Mouse (Mus musculus): ENCODE results near the gene Fkbp14. TPM values are rescaled to one million over a fixed set of nuclear protein-coding genes. Genes with fewer than 3 reads are reported as not detected.
A peak's percentile ranks its signal among the peaks of the same experiment; 100 is the strongest.

Fkbp14 gene
- polyA plus RNA-seq, 1 experiment from 2014 or later, result 34.2 TPM

DNA sequence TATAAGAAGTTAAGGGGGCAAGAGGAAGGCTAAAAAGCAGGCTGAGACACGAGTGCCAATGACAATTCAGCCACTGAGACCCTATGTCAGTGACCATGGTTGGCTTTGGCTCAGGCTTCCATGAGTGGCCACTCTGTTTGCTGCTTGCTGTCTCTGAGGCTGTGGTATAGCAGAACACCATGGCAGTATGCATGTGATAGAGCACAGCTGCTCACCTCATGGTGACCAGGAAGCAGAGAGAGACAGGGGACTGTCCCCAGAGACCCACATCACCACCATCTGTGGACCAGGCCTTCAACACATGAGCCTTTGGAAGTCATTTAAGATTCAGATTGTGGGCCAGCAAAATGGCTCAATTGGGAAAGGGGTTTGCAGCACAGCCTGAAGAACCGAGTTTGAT lies 53.5 kb downstream of the Fkbp14 start:
- Histone ChIP-seq H3K4me1 (ENCODE audit: control insufficient read depth, insufficient read depth, low read length) (peaks cover 3% of the 10 kb centered on the region; the same call in 1 of the 2 replicates), H3K4me3 (replicated peaks; ENCODE audit: low read length) (no peak overlapping the region), H3K36me3 (ENCODE audit: control insufficient read depth, insufficient read depth, low read length) (no peaks in the 10 kb centered on the region), H3K4me2 (ENCODE audit: low read depth, low read length) (no peak overlapping the region), H3K27ac (ENCODE audit: low read length) (no peak overlapping the region), H3K9ac (ENCODE audit: low read length) (no peak overlapping the region), H3K27me3 (ENCODE audit: control insufficient read depth, insufficient read depth, low read length) (no peaks in the 10 kb centered on the region), H3K9me3 (replicated peaks; ENCODE audit: control insufficient read depth, low read length) (no peaks in the 10 kb centered on the region; the same call in 1 of the 2 replicates)
- ATAC-seq (ENCODE audit: insufficient read depth, low FRiP score), result no peak
- WGBS, result 84% methylated on average over 2 of the region's 2 CpGs

DNA sequence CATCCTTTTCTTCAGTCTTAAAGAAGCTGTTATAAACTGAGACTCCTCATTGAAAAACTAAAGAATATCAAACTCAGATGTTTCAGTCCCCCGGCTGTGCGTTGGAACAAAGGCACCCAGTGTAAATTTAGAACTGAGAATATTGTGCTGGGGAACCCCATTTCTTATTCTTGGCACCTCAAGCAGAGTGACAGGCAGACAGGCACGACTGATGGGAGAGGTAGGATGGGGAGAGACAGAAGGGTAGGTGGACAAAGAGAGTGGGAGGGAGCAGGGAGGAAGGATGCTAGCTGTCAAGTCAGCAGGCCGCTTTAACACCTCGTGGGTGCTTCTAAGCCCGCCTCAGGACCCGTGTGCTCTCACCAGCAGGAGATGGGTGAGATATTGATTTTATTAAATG lies 54.3 kb downstream of the Fkbp14 start:
- Histone ChIP-seq H3K9me3 (replicated peaks; ENCODE audit: control insufficient read depth, low read length) (no peaks in the 10 kb centered on the region; the same call in 1 of the 2 replicates), H3K36me3 (ENCODE audit: control insufficient read depth, insufficient read depth, low read length) (no peaks in the 10 kb centered on the region), H3K27ac (ENCODE audit: low read length) (no peak overlapping the region), H3K4me2 (ENCODE audit: low read depth, low read length) (no peak overlapping the region), H3K9ac (ENCODE audit: low read length) (no peak overlapping the region), H3K4me1 (ENCODE audit: control insufficient read depth, insufficient read depth, low read length) (no peaks in the 10 kb centered on the region; the same call in 1 of the 2 replicates), H3K27me3 (ENCODE audit: control insufficient read depth, insufficient read depth, low read length) (no peaks in the 10 kb centered on the region), H3K4me3 (replicated peaks; ENCODE audit: low read length) (no peak overlapping the region)
- ATAC-seq (ENCODE audit: insufficient read depth, low FRiP score), result no peak
- WGBS, result 82% methylated on average over 7 of the region's 7 CpGs

DNA sequence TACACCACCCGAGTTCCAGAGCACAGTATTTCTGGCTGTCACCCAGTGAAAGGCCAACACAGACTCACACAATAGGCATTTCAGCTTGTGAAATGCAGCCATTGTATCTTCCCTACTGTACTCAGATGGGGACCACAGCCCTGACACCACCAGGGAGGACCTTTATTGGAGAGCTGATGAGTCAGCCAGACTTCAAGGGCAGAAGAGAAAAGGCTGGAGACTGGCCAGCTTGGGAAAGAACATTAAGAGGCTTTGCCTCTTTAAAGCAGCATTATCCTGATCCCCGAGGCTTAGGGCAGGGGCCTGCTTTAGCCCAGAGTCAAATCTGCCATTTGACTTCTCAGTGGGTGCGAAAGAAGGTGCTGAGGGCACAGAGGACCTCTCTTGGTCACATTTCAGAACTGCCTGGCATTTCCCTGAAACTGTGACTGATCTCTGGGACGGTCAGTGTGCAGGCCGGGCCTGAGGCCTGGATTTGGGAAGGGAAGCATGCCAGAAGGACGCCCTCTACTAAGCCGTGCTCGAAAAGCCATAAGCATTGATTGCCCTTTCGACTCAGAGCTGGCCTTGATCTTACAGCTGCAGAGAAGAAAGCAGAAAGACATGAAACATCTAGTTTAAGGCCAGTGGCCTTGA lies 56.7 kb downstream of the Fkbp14 start:
- no peaks in the 10 kb centered on the region for H3K27me3 ChIP-seq (ENCODE audit: control insufficient read depth, insufficient read depth, low read length)
- H3K36me3 ChIP-seq (ENCODE audit: control insufficient read depth, insufficient read depth, low read length), result no peaks in the 10 kb centered on the region
- H3K27ac ChIP-seq (ENCODE audit: low read length), result no peak overlapping the region
- no peaks in the 10 kb centered on the region; the same call in 1 of the 2 replicates for H3K4me1 ChIP-seq (ENCODE audit: control insufficient read depth, insufficient read depth, low read length)
- peak; percentile 60; the same call in 1 of the 2 replicates for ATAC-seq (ENCODE audit: insufficient read depth, low FRiP score)
- H3K4me2 ChIP-seq (ENCODE audit: low read depth, low read length), result no peak overlapping the region
- H3K9me3 ChIP-seq (replicated peaks; ENCODE audit: control insufficient read depth, low read length), result no peaks in the 10 kb centered on the region; the same call in 1 of the 2 replicates
- no peak overlapping the region for H3K9ac ChIP-seq (ENCODE audit: low read length)
- H3K4me3 ChIP-seq (replicated peaks; ENCODE audit: low read length), result no peak overlapping the region
- WGBS, result 61% methylated on average over 9 of the region's 9 CpGs

DNA sequence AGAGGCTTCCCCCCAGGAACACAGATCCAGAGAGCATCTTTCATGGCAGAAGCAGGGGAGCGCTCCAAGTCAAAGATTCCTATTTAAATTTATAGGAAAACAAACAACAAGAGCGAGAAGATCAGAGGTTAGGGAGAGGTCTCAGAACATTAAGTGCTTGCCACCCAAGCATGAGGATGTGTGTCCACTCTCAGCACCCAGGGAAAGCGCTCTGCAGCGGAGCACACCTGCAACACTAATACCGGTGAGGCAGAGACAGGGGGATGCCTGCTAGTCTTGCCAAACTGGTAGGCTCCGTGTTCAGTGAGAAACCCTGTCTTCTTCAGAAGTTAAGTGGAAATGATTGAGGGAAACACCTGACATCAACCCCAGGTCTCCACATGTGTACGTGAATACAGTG lies 57.7 kb downstream of the Fkbp14 start:
- H3K36me3 ChIP-seq (ENCODE audit: control insufficient read depth, insufficient read depth, low read length), result no peaks in the 10 kb centered on the region
- WGBS, result 85% methylated on average over 7 of the region's 7 CpGs
- H3K27me3 ChIP-seq (ENCODE audit: control insufficient read depth, insufficient read depth, low read length), result no peaks in the 10 kb centered on the region
- no peak overlapping the region for H3K27ac ChIP-seq (ENCODE audit: low read length)
- H3K9ac ChIP-seq (ENCODE audit: low read length), result no peak overlapping the region
- ATAC-seq (ENCODE audit: insufficient read depth, low FRiP score), result no peak
- H3K9me3 ChIP-seq (replicated peaks; ENCODE audit: control insufficient read depth, low read length), result no peaks in the 10 kb centered on the region; the same call in 1 of the 2 replicates
- no peaks in the 10 kb centered on the region; the same call in 1 of the 2 replicates for H3K4me1 ChIP-seq (ENCODE audit: control insufficient read depth, insufficient read depth, low read length)
- no peak overlapping the region for H3K4me3 ChIP-seq (replicated peaks; ENCODE audit: low read length)
- H3K4me2 ChIP-seq (ENCODE audit: low read depth, low read length), result no peak overlapping the region

DNA sequence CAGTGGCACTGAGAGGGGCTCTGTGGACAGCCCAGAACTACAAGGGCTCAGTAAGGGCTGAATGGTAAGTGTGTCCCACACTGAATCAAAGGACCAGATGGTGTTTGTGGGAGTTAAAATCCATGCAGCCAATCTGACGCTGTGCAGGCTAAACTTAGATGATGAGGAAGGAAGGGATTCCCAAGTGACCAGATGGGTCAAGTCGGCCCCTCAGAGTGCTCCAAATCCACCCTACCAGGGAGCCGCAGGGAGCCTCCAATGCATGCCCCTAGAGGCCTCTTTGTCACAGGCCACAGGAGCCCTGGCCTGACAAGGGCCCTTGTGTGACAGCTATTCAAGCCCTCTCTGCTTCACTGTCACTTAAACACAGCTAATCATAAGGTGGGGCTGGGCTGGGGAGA lies 58.3 kb downstream of the Fkbp14 start:
- no peak for ATAC-seq (ENCODE audit: insufficient read depth, low FRiP score)
- 54% methylated on average over 3 of the region's 3 CpGs for WGBS

DNA sequence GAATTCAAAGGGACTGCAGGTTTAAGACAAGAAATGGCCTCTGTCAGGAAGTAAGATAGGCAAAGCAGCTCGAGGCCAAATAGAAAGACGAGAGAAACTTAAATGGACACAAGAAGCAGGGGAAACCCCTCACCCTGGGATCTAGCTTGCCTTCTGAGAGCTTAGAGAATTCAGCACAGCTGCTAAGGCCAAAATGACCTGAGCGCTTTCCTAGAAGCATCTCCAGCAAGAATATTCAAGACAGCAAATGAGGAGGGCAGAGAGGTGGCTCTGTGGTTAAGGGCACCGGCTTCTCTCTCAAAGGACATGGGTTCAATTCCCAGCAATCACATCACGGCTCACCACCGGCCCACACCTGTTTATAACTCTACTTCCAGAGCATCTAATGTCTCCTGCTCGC lies 60.1 kb downstream of the Fkbp14 start:
- ATAC-seq (ENCODE audit: insufficient read depth, low FRiP score), result no peak
- Histone ChIP-seq H3K4me3 (replicated peaks; ENCODE audit: low read length) (no peak overlapping the region), H3K9ac (ENCODE audit: low read length) (no peak overlapping the region), H3K4me1 (ENCODE audit: control insufficient read depth, insufficient read depth, low read length) (no peaks in the 10 kb centered on the region; the same call in 1 of the 2 replicates), H3K27me3 (ENCODE audit: control insufficient read depth, insufficient read depth, low read length) (no peaks in the 10 kb centered on the region), H3K9me3 (replicated peaks; ENCODE audit: control insufficient read depth, low read length) (no peaks in the 10 kb centered on the region), H3K27ac (ENCODE audit: low read length) (no peak overlapping the region), H3K4me2 (ENCODE audit: low read depth, low read length) (no peak overlapping the region), H3K36me3 (ENCODE audit: control insufficient read depth, insufficient read depth, low read length) (no peaks in the 10 kb centered on the region)
- 81% methylated on average over 7 of the region's 7 CpGs for whole genome bisulfite sequencing

More for the DNA sequence above, 58.3 kb downstream of the Fkbp14 start:
- H3K9me3 ChIP-seq (replicated peaks; ENCODE audit: control insufficient read depth, low read length), result no peaks in the 10 kb centered on the region; the same call in 1 of the 2 replicates
- H3K36me3 ChIP-seq (ENCODE audit: control insufficient read depth, insufficient read depth, low read length), result no peaks in the 10 kb centered on the region
- no peak overlapping the region for H3K4me3 ChIP-seq (replicated peaks; ENCODE audit: low read length)
- H3K27me3 ChIP-seq (ENCODE audit: control insufficient read depth, insufficient read depth, low read length), result no peaks in the 10 kb centered on the region
- no peak overlapping the region for H3K4me2 ChIP-seq (ENCODE audit: low read depth, low read length)
- no peak overlapping the region for H3K27ac ChIP-seq (ENCODE audit: low read length)
- no peaks in the 10 kb centered on the region; the same call in 1 of the 2 replicates for H3K4me1 ChIP-seq (ENCODE audit: control insufficient read depth, insufficient read depth, low read length)
- no peak overlapping the region for H3K9ac ChIP-seq (ENCODE audit: low read length)

DNA sequence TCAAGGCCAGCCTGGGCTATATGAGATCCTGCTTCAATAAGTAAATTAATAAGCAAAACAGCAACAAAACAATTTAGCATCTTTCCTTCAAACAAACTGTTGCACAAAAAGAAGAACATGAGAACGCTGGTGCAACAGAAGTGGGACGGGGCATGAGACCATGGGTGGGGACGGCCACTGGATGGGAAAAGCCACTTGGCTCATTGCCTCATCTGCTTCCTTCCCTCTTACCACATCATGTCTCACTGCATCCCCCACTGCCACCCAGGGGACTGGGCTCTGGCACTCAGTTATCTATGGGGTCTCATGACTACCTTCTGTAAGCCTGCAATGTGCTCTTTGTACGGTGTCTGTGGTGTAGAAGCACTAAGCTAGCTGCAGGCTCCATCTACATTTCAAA lies 61.6 kb downstream of the Fkbp14 start:
- no peaks in the 10 kb centered on the region; the same call in 1 of the 2 replicates for H3K4me1 ChIP-seq (ENCODE audit: control insufficient read depth, insufficient read depth, low read length)
- H3K9ac ChIP-seq (ENCODE audit: low read length), result no peak overlapping the region
- WGBS, result 83% methylated on average over 4 of the region's 4 CpGs
- ATAC-seq (ENCODE audit: insufficient read depth, low FRiP score), result no peak
- H3K4me2 ChIP-seq (ENCODE audit: low read depth, low read length), result no peak overlapping the region
- H3K27ac ChIP-seq (ENCODE audit: low read length), result no peak overlapping the region
- H3K4me3 ChIP-seq (replicated peaks; ENCODE audit: low read length), result no peak overlapping the region
- no peaks in the 10 kb centered on the region for H3K36me3 ChIP-seq (ENCODE audit: control insufficient read depth, insufficient read depth, low read length)
- H3K27me3 ChIP-seq (ENCODE audit: control insufficient read depth, insufficient read depth, low read length), result no peaks in the 10 kb centered on the region
- no peaks in the 10 kb centered on the region for H3K9me3 ChIP-seq (replicated peaks; ENCODE audit: control insufficient read depth, low read length)

DNA sequence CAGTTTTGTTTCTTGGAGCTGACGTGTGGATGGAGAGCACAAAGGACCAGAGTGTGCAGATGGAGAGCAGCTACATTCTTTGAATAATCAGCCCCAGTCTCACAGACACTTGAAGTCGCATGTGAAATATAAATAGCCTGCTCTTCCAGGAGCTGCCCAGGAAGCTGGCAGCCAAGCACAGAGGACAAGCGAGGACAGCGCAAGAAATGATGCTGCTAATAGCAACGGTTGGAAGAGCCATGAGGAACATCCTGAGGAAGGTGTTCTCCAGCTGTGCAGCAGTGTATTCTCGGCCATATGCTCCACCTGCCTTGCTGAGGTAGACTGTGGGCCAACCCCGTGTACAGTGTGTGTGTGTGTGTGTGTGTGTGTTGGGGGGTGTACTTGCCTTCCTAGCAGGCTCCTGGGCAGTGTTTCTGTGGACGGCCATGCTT lies 66.0 kb downstream of the Fkbp14 start:
- WGBS, result 51% methylated on average over 8 of the region's 8 CpGs
- H3K36me3 ChIP-seq (ENCODE audit: control insufficient read depth, insufficient read depth, low read length), result no peaks in the 10 kb centered on the region
- ATAC-seq (ENCODE audit: insufficient read depth, low FRiP score), result no peak

DNA sequence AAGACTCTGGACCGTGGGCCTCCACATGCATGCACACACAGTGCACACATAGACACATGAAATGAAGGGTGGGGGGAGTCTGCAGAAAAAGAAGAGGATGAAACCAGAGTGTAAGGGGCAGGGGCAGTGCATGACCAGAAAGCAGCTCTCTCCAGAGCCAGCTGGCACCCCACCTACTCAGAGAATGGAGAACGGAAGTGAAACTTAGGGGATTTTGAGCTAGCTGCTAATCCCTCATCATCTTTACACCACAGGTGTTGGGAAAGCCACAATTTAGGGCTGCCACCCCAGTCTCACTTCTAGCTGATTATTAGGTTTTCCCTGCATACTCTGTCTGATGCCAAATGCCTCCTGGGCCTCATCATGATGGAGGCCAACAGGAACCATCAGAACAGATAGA lies 66.9 kb downstream of the Fkbp14 start:
- Histone ChIP-seq H3K36me3 (ENCODE audit: control insufficient read depth, insufficient read depth, low read length) (no peaks in the 10 kb centered on the region), H3K4me2 (ENCODE audit: low read depth, low read length) (no peak overlapping the region), H3K4me1 (ENCODE audit: control insufficient read depth, insufficient read depth, low read length) (no peaks in the 10 kb centered on the region), H3K27ac (ENCODE audit: low read length) (no peak overlapping the region), H3K9ac (ENCODE audit: low read length) (no peak overlapping the region), H3K9me3 (replicated peaks; ENCODE audit: control insufficient read depth, low read length) (no peaks in the 10 kb centered on the region), H3K27me3 (ENCODE audit: control insufficient read depth, insufficient read depth, low read length) (no peaks in the 10 kb centered on the region), H3K4me3 (replicated peaks; ENCODE audit: low read length) (no peak overlapping the region)
- ATAC-seq (ENCODE audit: insufficient read depth, low FRiP score), result no peak
- 85% methylated on average over 2 of the region's 2 CpGs for WGBS

More for the DNA sequence above, 66.0 kb downstream of the Fkbp14 start:
- no peak overlapping the region for H3K9ac ChIP-seq (ENCODE audit: low read length)
- H3K9me3 ChIP-seq (replicated peaks; ENCODE audit: control insufficient read depth, low read length), result no peaks in the 10 kb centered on the region
- no peaks in the 10 kb centered on the region for H3K4me1 ChIP-seq (ENCODE audit: control insufficient read depth, insufficient read depth, low read length)
- H3K4me2 ChIP-seq (ENCODE audit: low read depth, low read length), result no peak overlapping the region
- H3K27ac ChIP-seq (ENCODE audit: low read length), result no peak overlapping the region
- no peak overlapping the region for H3K4me3 ChIP-seq (replicated peaks; ENCODE audit: low read length)
- H3K27me3 ChIP-seq (ENCODE audit: control insufficient read depth, insufficient read depth, low read length), result no peaks in the 10 kb centered on the region
